Mouse (Mus musculus) limb, embryonic 14.5 days (tissue): ENCODE results near the gene Rab5b. TPM values are rescaled to one million over a fixed set of nuclear protein-coding genes. Genes with fewer than 3 reads are reported as not detected.
"Not testable (repeated sequence)": the region's sequence is repeated elsewhere in the genome, so short reads cannot be mapped to it uniquely, and the experiment has no call there.

Experiments used
- ATAC-seq: fragments of 200-750 bp; cut with Nextera tagmentation; 2 replicates; pipeline ENCODE4 v1.8.0; 2017; ENCODE audit warnings: low read depth, moderate number of reproducible peaks, moderate TSS enrichment; ENCODE audit not compliant: low FRiP score
- DNase-seq: peaks from one replicate; pipeline ENCODE4 v3.0.0-alpha.2; 2015; ENCODE audit warnings: low spot score
- H3K27ac ChIP-seq: fragments of 300-500 bp; sonication (generic); replicated peaks from 2 replicates; pipeline ENCODE4 v1.5.1; 2014; ENCODE audit warnings: low read depth, mild to moderate bottlenecking, low read length, moderate library complexity, mixed read lengths
- H3K27me3 ChIP-seq: fragments of 300-500 bp; sonication (generic); 2 replicates; pipeline ENCODE4 v1.6.1; 2014; ENCODE audit warnings: low read length, mixed read lengths; ENCODE audit not compliant: control insufficient read depth, insufficient read depth
- H3K36me3 ChIP-seq: fragments of 300-500 bp; sonication (generic); 2 replicates; pipeline ENCODE4 v1.6.1; 2014; ENCODE audit warnings: mild to moderate bottlenecking, low read length, moderate library complexity, mixed read lengths; ENCODE audit not compliant: control insufficient read depth, insufficient read depth
- H3K4me1 ChIP-seq: fragments of 300-500 bp; sonication (generic); 2 replicates; pipeline ENCODE4 v1.6.1; 2014; ENCODE audit warnings: antibody characterized with exemption, low read length, mixed read lengths; ENCODE audit not compliant: control insufficient read depth, insufficient read depth
- H3K4me2 ChIP-seq: fragments of 300-500 bp; sonication (generic); replicated peaks from 2 replicates; pipeline ENCODE4 v1.6.1; 2014; ENCODE audit warnings: low read depth, mild to moderate bottlenecking, low read length, moderate library complexity; ENCODE audit not compliant: severe bottlenecking
- H3K4me3 ChIP-seq: fragments of 300-500 bp; sonication (generic); replicated peaks from 2 replicates; pipeline ENCODE4 v1.5.1; 2014; ENCODE audit warnings: low read length
- H3K9ac ChIP-seq: fragments of 300-500 bp; sonication (generic); 2 replicates; pipeline ENCODE4 v1.6.1; 2014; ENCODE audit warnings: mild to moderate bottlenecking, low read depth, low read length, moderate library complexity; ENCODE audit not compliant: severe bottlenecking
- H3K9me3 ChIP-seq: fragments of 300-500 bp; sonication (generic); 2 replicates; pipeline ENCODE4 v1.6.1; 2016; ENCODE audit warnings: low read length; ENCODE audit not compliant: control insufficient read depth
- POLR2A ChIP-seq: fragments of 200-500 bp; IDR thresholded peaks from 2 replicates; pipeline ENCODE4 v1.8.0; 2012; ENCODE audit warnings: inconsistent platforms, mild to moderate bottlenecking, moderate library complexity, borderline replicate concordance; ENCODE audit not compliant: insufficient read depth, insufficient read length; ENCODE audit errors: extremely low read depth
- WGBS: fragments of 180-500 bp; shearing (Covaris S2); extraction: QIAGEN DNeasy Blood & Tissue Kit; methylation state at CpG from one replicate; pipeline ENCODE4 v1.1.7; 2014; 5-methylcytosine and 5-hydroxymethylcytosine counted together
- polyA plus RNA-seq, 2 experiments: library from polyadenylated mRNA; depleted of rRNA in 1 of 2; stranded (reverse) in 1 of 2; unstranded in 1 of 2; fragments of >200 nt; fragmentation: Nextera tagmentation in 1 of 2; extraction: Ambion mirVana in 1 of 2; gene quantifications; 2 replicates each; pipeline versions ENCODE4 v1.2.1 to v1.2.3; 2012 to 2014

The Rab5b gene
- polyA plus RNA-seq, 2 experiments, result 78.8 to 88.3 TPM

DNA sequence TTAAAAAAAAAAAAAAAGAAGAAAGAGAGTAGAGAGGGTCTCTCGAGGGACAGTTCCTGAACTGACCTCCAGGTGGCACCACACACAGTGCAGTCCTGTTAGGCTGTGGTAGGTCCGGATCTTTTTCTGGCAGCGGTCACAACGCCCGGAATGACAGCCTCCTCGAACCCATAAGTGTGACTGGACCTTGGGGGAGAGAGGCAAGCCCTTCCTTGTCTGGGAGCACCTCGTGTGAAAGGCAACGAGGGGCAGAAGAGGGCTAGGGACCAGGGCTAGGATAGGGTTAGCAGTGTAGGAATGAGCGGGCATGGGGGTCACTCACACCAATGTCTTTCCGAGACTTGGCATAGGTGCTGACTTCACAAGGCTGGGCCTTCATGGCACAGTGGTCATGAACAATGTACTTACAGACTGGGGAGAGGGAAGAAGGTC is 35.0 kb upstream of the Rab5b start:
- no peak overlapping the region for H3K4me2 ChIP-seq
- WGBS, result 19% methylated on average over 10 of the region's 10 CpGs

DNA sequence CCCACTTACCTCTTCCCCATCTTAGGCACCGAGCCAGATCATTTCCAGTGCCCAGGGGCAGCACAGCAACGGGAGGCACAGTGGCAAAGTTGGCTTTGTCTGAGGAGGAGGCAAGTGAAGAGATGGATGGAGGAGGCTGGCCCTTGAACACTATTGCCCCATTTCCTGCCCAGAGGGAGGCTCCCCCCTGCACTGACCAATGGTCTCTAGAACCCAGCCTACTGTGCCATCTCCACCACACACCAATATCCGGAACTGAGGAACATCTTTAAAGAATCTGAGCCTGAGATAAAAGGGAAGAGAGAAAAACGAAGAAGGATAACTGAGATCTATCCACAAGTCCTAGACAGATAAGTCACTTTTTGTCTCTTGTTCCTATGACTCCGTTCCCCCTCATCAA is 32.0 kb upstream of the Rab5b start:
- TF ChIP-seq POLR2A, result no peak
- H3K9ac ChIP-seq, result no peak overlapping the region
- 79% methylated on average over 5 of the region's 5 CpGs for WGBS

More for the DNA sequence above, 35.0 kb upstream of the Rab5b start:
- no peak for TF ChIP-seq POLR2A
- H3K27ac ChIP-seq, result no peak overlapping the region
- peaks cover 14% of the 10 kb centered on the region; the same call in 1 of the 2 replicates for H3K36me3 ChIP-seq
- no peak overlapping the region for H3K9ac ChIP-seq
- no peaks in the 10 kb centered on the region for H3K27me3 ChIP-seq
- DNase-seq (peak; percentile 82), ATAC-seq (no peak)
- no peaks in the 10 kb centered on the region for H3K9me3 ChIP-seq
- H3K4me1 ChIP-seq, result no peaks in the 10 kb centered on the region
- no peak overlapping the region for H3K4me3 ChIP-seq

DNA sequence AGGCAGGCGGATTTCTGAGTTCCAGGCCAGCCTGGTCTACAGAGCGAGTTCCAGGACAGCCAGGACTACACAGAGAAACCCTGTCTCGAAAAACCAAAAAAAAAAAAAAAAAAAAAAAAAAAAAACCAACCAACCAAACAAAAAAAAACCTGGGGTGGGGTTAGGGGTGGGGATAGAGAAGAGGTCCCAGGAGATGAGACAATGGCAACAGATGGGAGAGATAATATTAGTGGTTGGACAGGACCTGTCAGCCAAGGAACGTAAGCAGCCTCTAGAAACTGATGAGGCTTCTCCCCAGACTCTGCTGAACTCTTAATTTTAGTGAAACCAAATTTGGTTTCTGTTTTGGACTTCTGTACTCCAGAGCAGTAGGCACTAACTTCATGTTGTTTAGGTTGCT is 29.4 kb upstream of the Rab5b start:
- not testable (repeated sequence) for H3K4me1 ChIP-seq, H3K4me3 ChIP-seq, H3K4me2 ChIP-seq, H3K9ac ChIP-seq, H3K9me3 ChIP-seq, H3K27ac ChIP-seq, H3K27me3 ChIP-seq, H3K36me3 ChIP-seq, DNase-seq, ATAC-seq
- 75% methylated on average over 3 of the region's 4 CpGs for WGBS

More for the DNA sequence above, 32.0 kb upstream of the Rab5b start:
- Histone ChIP-seq H3K27me3 (no peaks in the 10 kb centered on the region), H3K9me3 (no peaks in the 10 kb centered on the region), H3K4me1 (no peaks in the 10 kb centered on the region), H3K4me3 (no peak overlapping the region), H3K36me3 (peaks cover 4% of the 10 kb centered on the region; the same call in 1 of the 2 replicates), H3K4me2 (no peak overlapping the region), H3K27ac (no peak overlapping the region)
- DNase-seq (no peak), ATAC-seq (no peak)

DNA sequence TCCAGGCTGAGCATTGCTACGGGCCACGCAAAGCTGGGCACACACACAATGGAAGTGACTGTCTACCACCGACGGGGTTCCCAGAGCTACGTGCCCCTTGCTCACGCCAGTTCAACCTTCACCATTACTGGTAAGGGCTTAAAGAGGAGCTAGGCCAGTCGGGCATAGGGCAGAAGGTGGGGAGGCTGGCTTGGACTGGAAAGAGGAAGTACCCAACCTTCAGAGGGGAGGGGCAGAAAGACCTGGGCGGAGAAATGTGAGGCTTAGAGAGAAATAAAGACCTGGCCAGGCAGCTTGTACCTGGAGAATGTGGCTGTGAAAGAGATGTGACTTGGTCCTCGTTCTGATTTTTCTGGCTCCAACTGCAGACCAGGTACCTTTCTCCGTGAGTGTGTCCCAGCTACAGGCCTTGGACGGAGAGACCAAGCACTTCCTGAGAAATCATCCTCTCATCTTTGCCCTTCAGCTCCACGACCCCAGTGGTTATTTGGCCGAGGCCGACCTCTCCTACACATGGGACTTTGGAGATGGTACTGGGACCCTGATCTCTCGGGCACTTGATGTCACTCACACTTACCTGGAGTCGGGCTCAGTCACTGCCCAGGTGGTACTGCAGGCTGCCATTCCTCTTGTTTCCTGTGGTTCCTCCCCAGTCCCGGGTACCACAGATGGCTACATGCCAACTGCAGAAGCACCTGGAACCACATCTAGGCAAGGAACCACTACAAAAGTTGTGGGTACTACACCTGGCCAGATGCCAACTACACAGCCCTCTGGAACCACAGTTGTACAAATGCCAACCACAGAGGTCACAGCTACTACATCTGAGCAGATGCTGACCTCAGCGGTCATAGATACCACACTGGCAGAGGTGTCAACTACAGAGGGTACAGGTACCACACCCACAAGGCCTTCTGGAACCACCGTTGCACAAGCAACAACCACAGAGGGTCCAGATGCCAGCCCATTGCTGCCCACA is 19.8 kb upstream of the Rab5b start:
- no peak for TF ChIP-seq POLR2A
- no peaks in the 10 kb centered on the region for H3K9me3 ChIP-seq
- WGBS, result 89% methylated on average over 19 of the region's 19 CpGs
- no peaks in the 10 kb centered on the region for H3K36me3 ChIP-seq
- no peak overlapping the region for H3K9ac ChIP-seq
- DNase-seq (no peak), ATAC-seq (no peak)
- no peak overlapping the region for H3K27ac ChIP-seq
- H3K27me3 ChIP-seq, result no peaks in the 10 kb centered on the region
- no peaks in the 10 kb centered on the region for H3K4me1 ChIP-seq
- no peak overlapping the region for H3K4me2 ChIP-seq
- H3K4me3 ChIP-seq, result no peak overlapping the region

DNA sequence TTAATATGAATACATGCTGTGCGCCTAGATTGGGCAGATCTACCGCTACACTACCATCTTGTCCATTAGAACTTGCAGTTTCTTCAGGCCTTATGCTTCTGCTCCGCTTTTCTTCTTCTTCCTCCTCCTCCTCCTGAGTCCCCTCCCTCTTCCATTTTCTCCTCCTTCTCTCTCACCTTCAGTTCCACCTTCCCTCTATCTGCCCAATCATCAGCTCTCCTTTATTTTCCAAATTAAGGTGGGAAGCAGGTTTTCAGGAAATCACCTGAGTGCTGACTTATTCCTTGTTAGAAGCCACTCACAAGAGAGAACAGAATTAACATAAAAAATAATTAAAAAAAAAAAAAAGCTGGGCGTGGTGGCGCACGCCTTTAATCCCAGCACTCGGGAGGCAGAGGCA is 15.3 kb upstream of the Rab5b start:
- ATAC-seq, H3K27me3 ChIP-seq, H3K4me2 ChIP-seq, H3K4me1 ChIP-seq, H3K27ac ChIP-seq, DNase-seq, H3K36me3 ChIP-seq, H3K9ac ChIP-seq, H3K9me3 ChIP-seq, H3K4me3 ChIP-seq: not testable (repeated sequence)
- WGBS, result 93% methylated on average over 7 of the region's 7 CpGs
